Mouse (Mus musculus): ENCODE data around the gene Slc3a1.

DNA sequence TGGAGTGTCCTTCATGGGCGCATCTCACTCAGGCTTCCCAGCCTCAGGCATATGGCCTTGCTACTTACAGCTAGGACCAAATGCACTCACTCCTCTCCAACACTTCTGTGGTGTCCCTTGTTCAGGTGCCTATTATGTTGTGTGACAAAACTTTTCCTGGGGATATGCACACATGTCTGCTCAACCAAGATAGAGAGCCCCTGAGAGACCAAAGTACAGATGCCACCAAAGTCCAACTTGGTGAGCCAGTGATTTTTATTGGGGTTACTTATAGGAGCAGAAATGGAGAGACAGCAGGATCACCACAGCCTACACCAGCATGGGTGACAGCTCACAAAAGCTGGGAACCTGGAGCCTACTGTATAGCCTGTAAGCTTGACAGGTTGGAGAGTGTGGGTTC lies 82.5 kb downstream of the Slc3a1 start:
- TF ChIP-seq CTCF (IDR thresholded peaks at IDR 0.05; ENCODE audit: insufficient read depth, low read length) (no peak), POLR2A (IDR thresholded peaks at IDR 0.05; ENCODE audit: borderline replicate concordance, extremely low read depth, low read depth, low read length) (no peak)
